Mouse (Mus musculus) kidney, adult 2 months (tissue): ENCODE measurements around the gene 1700074P13Rik.

ENCODE experiments used
- CTCF ChIP-seq: fragments of 200-500 bp; conservative IDR thresholded peaks from 2 replicates; pipeline ENCODE4 v1.5.1; 2011; ENCODE audit warnings: low read depth, mild to moderate bottlenecking, control low read depth, low read length, moderate library complexity, mixed read lengths; ENCODE audit not compliant: insufficient read depth, insufficient read length
- POLR2A ChIP-seq: fragments of 200-500 bp; IDR thresholded peaks from one replicate; pipeline ENCODE4 v1.6.1; 2011; ENCODE audit warnings: low read depth, low read length, control low read depth

DNA sequence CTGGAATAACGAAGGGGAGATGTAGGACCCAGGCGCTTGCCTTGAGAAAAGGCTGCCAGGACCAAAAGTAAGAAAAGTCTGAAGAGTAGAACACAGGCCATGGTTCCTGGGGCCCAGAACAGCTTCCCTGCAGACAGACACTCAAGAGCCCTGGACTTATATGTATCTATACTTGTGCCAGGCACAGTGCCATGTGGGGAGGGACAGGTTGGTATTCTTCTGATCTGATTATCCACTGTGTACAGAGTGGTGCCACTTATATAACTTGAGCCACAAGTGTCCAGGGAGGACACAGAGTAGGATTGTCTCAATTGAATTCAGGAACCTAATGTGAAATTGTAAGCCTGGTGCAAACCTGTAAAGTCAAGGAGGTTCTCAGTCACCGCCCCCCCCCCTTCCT is 53.0 kb downstream of the 1700074P13Rik start, which contains the start of gene Moxd2:
- no peak for TF ChIP-seq CTCF
- no peak for TF ChIP-seq POLR2A
